Mouse (Mus musculus): ENCODE measurements at regions not wholly inside any gene's neighbourhood (a gene's known extent, or its start where the extent isn't known, plus 50 kb on each side); places are given as distances from the start of the nearest gene placed in this dataset.

DNA sequence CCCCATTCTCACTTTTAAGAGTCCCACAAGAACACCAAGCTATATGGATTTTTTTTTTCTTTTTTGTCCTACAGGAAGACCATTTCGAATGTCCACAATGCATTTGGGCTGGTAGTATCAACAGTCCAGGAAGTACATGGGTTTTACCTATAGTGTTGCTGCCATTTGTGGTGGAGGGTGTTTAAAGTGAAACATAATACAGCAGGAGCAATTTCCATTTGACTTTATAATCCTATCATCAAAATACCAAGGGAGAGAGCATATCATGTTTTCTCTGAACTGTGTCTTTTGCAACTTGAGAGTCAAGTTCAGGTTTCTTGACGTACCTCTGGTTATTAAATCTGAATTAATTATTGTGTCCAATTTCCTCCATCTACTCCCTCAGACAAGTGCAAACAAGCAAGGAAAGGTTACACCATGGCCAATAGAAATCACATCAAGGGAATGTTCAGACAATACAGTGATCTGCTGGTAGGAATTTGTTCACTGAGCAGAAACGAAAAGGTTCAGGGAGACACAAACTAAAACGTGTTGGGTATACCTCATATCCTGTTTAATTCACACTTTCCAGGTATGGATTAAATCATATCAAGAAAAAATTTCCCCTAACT is 172.5 kb downstream of the 1700064H15Rik start:
- Histone ChIP-seq H3K36me3 (replicated peaks in 1 of 2; ENCODE audit: control insufficient read depth in 1 of 2, insufficient read depth in 1 of 2, low read length in 1 of 2) (no peaks in the 10 kb centered on the region), H3K9me3 (replicated peaks; ENCODE audit: low read length) (no peaks in the 10 kb centered on the region), H3K9ac (ENCODE audit: insufficient read depth, low read depth) (no peak overlapping the region), H3K4me2 (ENCODE audit: insufficient read depth, low read depth, poor library complexity, severe bottlenecking) (no peak overlapping the region), H3K4me1 (ENCODE audit: control insufficient read depth in 1 of 2, insufficient read depth in 2 of 2) (peaks cover 6 to 7% of the 10 kb centered on the region in 2 experiments), H3K27ac (ENCODE audit: insufficient read depth, low read depth) (no peak overlapping the region), H3K79me2 (replicated peaks; ENCODE audit: control insufficient read depth, extremely low read depth, insufficient read depth, poor library complexity, severe bottlenecking) (no peaks in the 10 kb centered on the region), H3K27me3 (replicated peaks) (no peaks in the 10 kb centered on the region), H3K4me3 (replicated peaks in 1 of 3; ENCODE audit: low read depth in 2 of 3, low read length in 2 of 3, poor library complexity in 1 of 3) (no peak overlapping the region)
- in situ Hi-C loops (cut with MboI; ENCODE audit: low pct_ligation_motif_present, low pct_unique_long_range_greater_than_20kb, low sequenced_read_pairs) (no loop called here), dilution Hi-C loops (cut with MboI; ENCODE audit: extremely low pct_ligation_motif_present, extremely low pct_unique_long_range_greater_than_20kb, low sequenced_read_pairs) (no loop called here)
- no peak for TF ChIP-seq ETS1 (conservative IDR thresholded peaks at IDR 0.05; ENCODE audit: low read depth, low read length)
- TF ChIP-seq HCFC1 (IDR thresholded peaks at IDR 0.05; ENCODE audit: low read depth, low read length) = no peak
- no peak for TF ChIP-seq ZKSCAN1 (IDR thresholded peaks at IDR 0.05; ENCODE audit: borderline replicate concordance, low read depth, low read length)
- TF ChIP-seq EP300 (IDR thresholded peaks at IDR 0.05; ENCODE audit: low read length) = no peak
- TF ChIP-seq RAD21 (IDR thresholded peaks at IDR 0.05; ENCODE audit: low read depth, low read length) = no peak
- TF ChIP-seq USF2 (conservative IDR thresholded peaks at IDR 0.05; ENCODE audit: low read depth, low read length) = no peak
- no peak for DNase-seq (ENCODE audit: extremely low read depth)

DNA sequence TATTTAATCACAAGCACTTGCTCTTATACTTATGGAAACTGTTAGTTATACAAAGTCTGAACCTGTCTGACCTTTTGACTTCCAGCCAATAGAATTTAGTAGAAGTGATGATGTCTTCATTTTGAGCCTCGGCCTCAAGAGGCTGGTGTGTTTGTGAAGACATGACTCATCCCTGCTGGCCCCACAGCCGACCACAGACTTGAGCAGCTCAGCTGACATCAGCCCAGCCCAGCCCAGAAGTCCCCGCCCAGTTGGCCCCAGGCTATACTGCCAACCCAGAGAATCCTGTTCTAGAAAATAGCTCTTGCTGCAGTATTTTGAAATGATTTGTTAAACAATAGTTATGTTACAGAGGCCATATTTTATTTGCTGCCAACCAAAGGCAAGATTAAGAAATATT is 177.5 kb downstream of the 1700064H15Rik start:
- Histone ChIP-seq H3K79me2 (replicated peaks; ENCODE audit: control insufficient read depth, extremely low read depth, insufficient read depth, poor library complexity, severe bottlenecking) (no peaks in the 10 kb centered on the region), H3K36me3 (replicated peaks in 1 of 2; ENCODE audit: control insufficient read depth in 1 of 2, insufficient read depth in 1 of 2, low read length in 1 of 2) (no peaks in the 10 kb centered on the region), H3K4me1 (ENCODE audit: control insufficient read depth in 1 of 2, insufficient read depth in 2 of 2) (peaks cover 2 to 11% of the 10 kb centered on the region in 2 experiments; a peak in 3 of 4 replicates), H3K4me3 (replicated peaks in 1 of 3; ENCODE audit: low read depth in 2 of 3, low read length in 2 of 3, poor library complexity in 1 of 3) (no peak overlapping the region), H3K27me3 (replicated peaks) (no peaks in the 10 kb centered on the region), H3K27ac (ENCODE audit: insufficient read depth, low read depth) (no peak overlapping the region), H3K9ac (ENCODE audit: insufficient read depth, low read depth) (no peak overlapping the region), H3K9me3 (replicated peaks; ENCODE audit: low read length) (no peaks in the 10 kb centered on the region), H3K4me2 (ENCODE audit: insufficient read depth, low read depth, poor library complexity, severe bottlenecking) (0 out of 2 replicates have a peak overlapping the region, but pooled peaks have one; percentile 13)
- dilution Hi-C loops (cut with MboI; ENCODE audit: extremely low pct_ligation_motif_present, extremely low pct_unique_long_range_greater_than_20kb, low sequenced_read_pairs) (no loop called here), in situ Hi-C loops (cut with MboI; ENCODE audit: low pct_ligation_motif_present, low pct_unique_long_range_greater_than_20kb, low sequenced_read_pairs) (no loop called here)
- peak; percentile 92 for DNase-seq (ENCODE audit: extremely low read depth)
- TF ChIP-seq UBTF (IDR thresholded peaks at IDR 0.05; ENCODE audit: low read depth, low read length) = no peak
- no peak for TF ChIP-seq ZNF384 (IDR thresholded peaks at IDR 0.05; ENCODE audit: low read depth, low read length)
- TF ChIP-seq TCF12 (IDR thresholded peaks at IDR 0.05; ENCODE audit: low read depth, low read length) = peak; percentile 66
- TF ChIP-seq RAD21 (IDR thresholded peaks at IDR 0.05; ENCODE audit: low read depth, low read length) = no peak; the same call in 1 of the 2 replicates
- TF ChIP-seq TBP (conservative IDR thresholded peaks at IDR 0.05; ENCODE audit: low read depth, low read length) = 0 out of 2 replicates have a peak, but pooled peaks have one; percentile 17
- peak; percentile 69; the same call in 1 of the 2 replicates for TF ChIP-seq MEF2A (IDR thresholded peaks at IDR 0.05; ENCODE audit: borderline replicate concordance, low read depth, low read length)
- TF ChIP-seq ZC3H11A (IDR thresholded peaks at IDR 0.05; ENCODE audit: low read depth, low read length) = no peak
- no peak for TF ChIP-seq MYC (IDR thresholded peaks at IDR 0.05; ENCODE audit: low read depth, low read length)
- TF ChIP-seq E2F4 (IDR thresholded peaks at IDR 0.05; ENCODE audit: insufficient replicate concordance, low read depth, low read length) = no peak
- no peak; the same call in 1 of the 2 replicates for TF ChIP-seq MAFK (IDR thresholded peaks at IDR 0.05; ENCODE audit: insufficient replicate concordance, low read length)
- TF ChIP-seq USF1 (IDR thresholded peaks at IDR 0.05; ENCODE audit: low read depth, low read length) = peak; percentile 6; the same call in 1 of the 2 replicates
- TF ChIP-seq ELF1 (IDR thresholded peaks at IDR 0.05; ENCODE audit: low read depth, low read length) = no peak
- peak; percentile 89 for TF ChIP-seq BHLHE40 (IDR thresholded peaks at IDR 0.05; ENCODE audit: low read depth, low read length)
- no peak for TF ChIP-seq SIN3A (IDR thresholded peaks at IDR 0.05; ENCODE audit: low read length)
- peak; percentile 94 for TF ChIP-seq ETS1 (conservative IDR thresholded peaks at IDR 0.05; ENCODE audit: low read depth, low read length)
- no peak for TF ChIP-seq HCFC1 (IDR thresholded peaks at IDR 0.05; ENCODE audit: low read depth, low read length)
- no peak for TF ChIP-seq POLR2AphosphoS2 (IDR thresholded peaks at IDR 0.05; ENCODE audit: low read depth, low read length)
- TF ChIP-seq MAX (IDR thresholded peaks at IDR 0.05; ENCODE audit: low read length) = no peak
- TF ChIP-seq SMC3 (IDR thresholded peaks at IDR 0.05; ENCODE audit: low read depth, low read length) = no peak
- TF ChIP-seq KAT2A (IDR thresholded peaks at IDR 0.05; ENCODE audit: insufficient replicate concordance, low read length) = no peak
- no peak for TF ChIP-seq CTCF (conservative IDR thresholded peaks at IDR 0.05 in 1 of 2, IDR thresholded peaks at IDR 0.05 in 1 of 2; ENCODE audit: low read depth in 2 of 2, low read length in 2 of 2)
- no peak for TF ChIP-seq ZKSCAN1 (IDR thresholded peaks at IDR 0.05; ENCODE audit: borderline replicate concordance, low read depth, low read length)
- TF ChIP-seq MXI1 (IDR thresholded peaks at IDR 0.05; ENCODE audit: low read depth, low read length) = no peak
- no peak for TF ChIP-seq CHD2 (IDR thresholded peaks at IDR 0.05; ENCODE audit: low read length)
- no peak for TF ChIP-seq GABPA (IDR thresholded peaks at IDR 0.05; ENCODE audit: insufficient replicate concordance, low read depth, low read length)
- peak; percentile 76 for TF ChIP-seq JUN (IDR thresholded peaks at IDR 0.05; ENCODE audit: insufficient read depth, low read depth, low read length)
- 0 out of 2 replicates have a peak, but pooled peaks have one; percentile 42 for TF ChIP-seq NRF1 (IDR thresholded peaks at IDR 0.05; ENCODE audit: low read depth, low read length)
- 0 out of 2 replicates have a peak, but pooled peaks have one; percentile 58 for TF ChIP-seq CHD1 (IDR thresholded peaks at IDR 0.05; ENCODE audit: low read depth, low read length)
- TF ChIP-seq JUND (conservative IDR thresholded peaks at IDR 0.05; ENCODE audit: low read depth, low read length) = peak; percentile 85
- TF ChIP-seq USF2 (conservative IDR thresholded peaks at IDR 0.05; ENCODE audit: low read depth, low read length) = no peak
